Mouse (Mus musculus): ENCODE measurements around the gene Dazap2.

DNA sequence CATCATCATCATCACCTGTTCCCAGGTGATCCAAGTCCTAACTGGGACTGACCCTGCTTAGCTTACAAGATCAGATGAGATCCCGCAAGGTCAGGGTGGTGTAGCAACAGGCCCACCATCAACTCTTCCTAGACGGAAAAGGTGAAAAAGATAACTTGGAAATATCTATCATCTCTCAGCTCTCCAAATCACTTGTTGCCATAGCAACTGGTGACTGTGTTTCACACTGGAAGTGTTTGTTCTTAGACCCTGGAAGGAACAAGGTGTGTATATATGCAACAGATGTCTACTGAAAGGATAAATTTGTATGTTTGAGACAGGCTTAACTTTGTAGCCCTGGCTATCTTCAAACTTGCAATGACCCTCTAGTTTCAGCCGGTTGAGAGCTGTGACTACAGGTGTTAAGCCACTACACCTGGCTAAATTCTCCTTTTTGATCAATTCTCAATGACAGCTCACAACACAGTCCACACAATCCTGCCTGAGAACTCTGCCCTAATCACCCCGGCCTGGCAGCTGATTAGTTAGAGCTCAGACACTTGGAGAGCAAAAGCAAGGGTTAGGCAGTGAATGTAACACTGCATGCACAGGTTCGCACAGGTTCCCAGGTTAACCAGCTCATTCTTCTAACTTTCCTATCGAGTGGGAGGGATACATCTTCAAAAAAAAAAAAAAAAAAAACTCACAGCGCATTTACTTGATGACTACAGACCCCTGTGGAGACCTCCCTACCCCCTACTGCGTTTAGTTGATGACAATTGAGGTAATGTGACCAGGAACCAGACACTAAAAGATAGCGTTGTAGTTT, 50.5 kb downstream of the Dazap2 start:
- TF ChIP-seq POLR2A (IDR thresholded peaks at IDR 0.05; ENCODE audit: borderline replicate concordance, insufficient read depth, low read length) (no peak), CTCF (IDR thresholded peaks at IDR 0.05; ENCODE audit: borderline replicate concordance, insufficient read depth, low read depth, low read length) (no peak)
